Mouse (Mus musculus) heart, embryonic 11.5 days (tissue): ENCODE data around the gene Haus7. TPM values are rescaled to one million over a fixed set of nuclear protein-coding genes. Genes with fewer than 3 reads are reported as not detected.
A peak's percentile ranks its signal among the peaks of the same experiment; 100 is the strongest.

ENCODE experiments used
- ATAC-seq: fragments of 200-750 bp; cut with Nextera tagmentation; replicated peaks from 2 replicates; pipeline ENCODE4 v1.8.0; 2017; ENCODE audit warnings: moderate library complexity; ENCODE audit not compliant: insufficient number of reproducible peaks, low FRiP score, low TSS enrichment
- H3K27ac ChIP-seq: fragments of 300-500 bp; sonication (generic); 2 replicates; pipeline ENCODE4 v1.5.1; 2014; ENCODE audit warnings: mild to moderate bottlenecking, low read depth, low read length
- H3K27me3 ChIP-seq: fragments of 300-500 bp; sonication (generic); 2 replicates; pipeline ENCODE4 v1.6.1; 2014; ENCODE audit warnings: mild to moderate bottlenecking, low read length, mixed read lengths; ENCODE audit not compliant: control insufficient read depth, insufficient read depth
- H3K36me3 ChIP-seq: fragments of 300-500 bp; sonication (generic); 2 replicates; pipeline ENCODE4 v1.6.1; 2014; ENCODE audit warnings: mild to moderate bottlenecking, low read length, moderate library complexity, mixed read lengths; ENCODE audit not compliant: control insufficient read depth, insufficient read depth
- H3K4me1 ChIP-seq: fragments of 300-500 bp; sonication (generic); 2 replicates; pipeline ENCODE4 v1.6.1; 2014; ENCODE audit warnings: low read length; ENCODE audit not compliant: control insufficient read depth, insufficient read depth
- H3K4me2 ChIP-seq: fragments of 300-500 bp; sonication (generic); 2 replicates; pipeline ENCODE4 v1.6.1; 2014; ENCODE audit warnings: mild to moderate bottlenecking, moderate library complexity
- H3K4me3 ChIP-seq: fragments of 300-500 bp; sonication (generic); 2 replicates; pipeline ENCODE4 v1.5.1; 2014; ENCODE audit warnings: low read depth, low read length
- H3K9ac ChIP-seq: fragments of 300-500 bp; sonication (generic); 2 replicates; pipeline ENCODE4 v1.6.1; 2014; ENCODE audit warnings: mild to moderate bottlenecking, low read depth, low read length, moderate library complexity
- H3K9me3 ChIP-seq: fragments of 300-500 bp; sonication (generic); replicated peaks from 2 replicates; pipeline ENCODE4 v1.6.1; 2016; ENCODE audit warnings: low read length; ENCODE audit not compliant: control insufficient read depth
- WGBS: fragments of 180-500 bp; shearing (Covaris S2); extraction: QIAGEN DNeasy Blood & Tissue Kit; methylation state at CpG from one replicate; pipeline ENCODE4 v1.1.7; 2014; ENCODE audit not compliant: insufficient replicate concordance; 5-methylcytosine and 5-hydroxymethylcytosine counted together
- polyA plus RNA-seq: library from polyadenylated mRNA; unstranded; fragments of >200 nt; fragmentation: Nextera tagmentation; extraction: Ambion mirVana; gene quantifications from 2 replicates; pipeline ENCODE4 v1.2.1, GENCODE M21; 2014

Haus7 gene
- polyA plus RNA-seq, 1 experiment from 2014 or later, result 72.7 TPM

DNA sequence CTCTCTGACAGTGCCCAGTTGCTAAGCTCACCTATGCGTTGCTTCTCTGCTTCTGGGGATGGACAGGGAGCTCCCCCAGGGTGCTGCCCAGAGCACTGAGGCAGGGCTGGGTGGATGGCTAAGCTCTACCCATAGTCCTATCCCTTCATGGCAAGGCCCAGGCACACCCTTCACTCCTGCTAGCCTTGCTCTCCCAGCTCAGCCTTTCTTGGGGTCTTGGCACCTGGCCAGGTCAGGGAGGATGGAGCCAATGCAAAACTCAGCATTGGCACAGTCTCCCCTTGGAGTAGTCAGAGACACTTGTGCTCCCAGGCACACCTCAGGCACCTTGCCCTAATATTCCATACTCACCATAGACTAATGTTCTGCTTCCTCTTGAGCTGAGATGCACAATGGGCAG is 25.2 kb upstream of the Haus7 start:
- peak overlapping the region; percentile 36 for H3K4me3 ChIP-seq
- no peaks in the 10 kb centered on the region for H3K9me3 ChIP-seq
- 0 out of 2 replicates have a peak overlapping the region, but pooled peaks have one; percentile 24 for H3K27ac ChIP-seq
- H3K4me2 ChIP-seq, result peak overlapping the region; percentile 56
- no peaks in the 10 kb centered on the region for H3K36me3 ChIP-seq
- 39% methylated on average over 1 of the region's 1 CpGs for WGBS
- H3K27me3 ChIP-seq, result peaks cover 25% of the 10 kb centered on the region
- no peaks in the 10 kb centered on the region for H3K4me1 ChIP-seq
- H3K9ac ChIP-seq, result peak overlapping the region; percentile 40
- no peak for ATAC-seq

DNA sequence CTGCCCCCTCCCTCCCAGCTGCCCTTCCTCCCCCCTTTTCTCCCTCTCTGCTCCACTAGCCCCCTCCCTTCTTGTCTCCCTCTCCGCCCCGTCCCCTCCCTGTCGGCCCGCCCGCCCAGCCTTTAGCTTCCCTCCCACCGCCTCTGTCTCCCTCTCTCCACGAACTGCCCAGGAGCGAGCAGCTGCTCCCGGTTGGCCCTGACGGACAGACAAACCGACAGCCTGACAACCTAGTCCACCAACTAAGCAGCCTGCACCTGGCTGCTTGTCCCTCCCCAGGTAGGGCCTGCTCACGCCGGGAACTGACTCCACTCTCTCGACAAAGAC is 24.6 kb upstream of the Haus7 start, which contains the start of gene Bgn:
Gene Bgn, plus strand, starts transcription at position 119 of the 327 bp plus-strand sequence.
- H3K4me2 ChIP-seq, result peak within 1 kb of the TSS; percentile 56
- H3K27ac ChIP-seq, result peak within 1 kb of the TSS; percentile 73
- peak within 1 kb of the TSS; percentile 36 for H3K4me3 ChIP-seq
- no peaks in the 10 kb centered on the region for H3K4me1 ChIP-seq
- H3K36me3 ChIP-seq, result no peaks in the 10 kb centered on the region
- 0 out of 2 replicates have a peak, but pooled peaks have one; percentile 66 for ATAC-seq
- H3K9me3 ChIP-seq, result no peaks in the 10 kb centered on the region
- 28% methylated on average over 8 of the region's 14 CpGs for whole genome bisulfite sequencing
- peaks cover 27% of the 10 kb centered on the region for H3K27me3 ChIP-seq
- H3K9ac ChIP-seq, result peak within 1 kb of the TSS; percentile 40

DNA sequence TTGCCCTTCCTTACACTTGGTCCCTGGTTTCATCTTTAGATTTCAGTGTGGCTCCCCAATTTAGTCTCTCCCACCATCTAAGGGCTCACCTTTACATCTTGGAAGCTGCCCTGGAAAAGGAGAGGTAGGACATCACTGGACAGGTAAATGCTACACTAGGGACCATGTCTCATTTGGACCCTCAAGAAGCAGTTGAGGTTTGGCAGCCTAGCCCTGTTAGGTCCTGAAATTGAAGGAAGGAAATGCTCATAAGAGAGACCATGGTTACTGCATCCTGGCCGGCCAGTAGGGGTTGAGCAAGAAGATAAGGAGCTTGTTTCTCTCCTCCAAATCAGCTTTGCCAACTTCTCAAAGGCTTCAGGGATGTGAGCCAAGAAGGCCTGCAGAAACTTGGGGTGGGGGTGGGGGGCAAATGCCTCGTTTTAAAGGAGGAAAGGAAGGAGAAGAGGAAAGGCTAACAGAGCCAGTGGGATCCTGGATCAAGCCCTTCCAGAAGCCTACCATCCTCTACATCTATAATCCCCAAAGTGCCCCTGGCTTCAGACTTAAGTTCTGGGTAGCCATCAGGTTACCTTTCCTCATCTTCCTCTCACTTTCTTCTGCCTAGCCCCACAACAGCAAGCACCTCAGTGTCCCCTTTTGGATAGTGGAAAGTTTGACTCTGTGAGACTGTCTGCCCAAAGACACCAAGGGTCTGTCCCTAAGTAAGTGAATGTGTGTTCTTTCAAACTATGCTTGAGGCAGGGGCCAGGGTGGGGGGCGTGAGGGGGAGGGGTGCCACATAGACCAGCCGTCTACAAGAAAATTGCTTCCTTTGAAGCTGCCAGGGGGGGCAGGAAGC is 24.0 kb upstream of the Haus7 start:
- Histone ChIP-seq H3K4me2 (peak overlapping the region; percentile 56), H3K27me3 (peaks cover 29% of the 10 kb centered on the region), H3K27ac (peak overlapping the region; percentile 73)

DNA sequence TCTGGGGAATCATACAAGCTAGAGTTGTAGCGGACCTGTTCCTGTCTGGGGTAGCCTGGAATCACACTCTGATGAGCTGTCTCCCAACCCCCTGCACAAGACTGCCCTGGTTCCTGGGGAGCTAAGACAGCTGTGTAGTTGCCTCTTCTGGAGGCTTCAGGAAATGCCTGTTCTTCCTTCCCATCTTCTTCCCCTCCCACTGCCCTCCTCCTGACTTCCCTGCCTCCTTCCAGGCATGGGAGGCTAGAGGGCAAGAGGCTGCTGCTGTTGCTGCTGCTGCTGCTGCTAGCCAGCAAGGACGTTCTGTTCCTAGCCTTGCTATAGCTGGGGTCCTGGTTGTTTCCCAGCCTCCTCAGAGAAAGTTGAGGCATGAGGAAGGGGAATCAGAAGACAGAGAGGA is 21.5 kb upstream of the Haus7 start:
- Histone ChIP-seq H3K36me3 (no peaks in the 10 kb centered on the region), H3K9ac (no peak overlapping the region), H3K4me2 (no peak overlapping the region), H3K4me1 (no peaks in the 10 kb centered on the region; the same call in 1 of the 2 replicates), H3K9me3 (no peaks in the 10 kb centered on the region), H3K27ac (no peak overlapping the region), H3K4me3 (no peak overlapping the region), H3K27me3 (peaks cover 25% of the 10 kb centered on the region)
- no peak for ATAC-seq
- 39% methylated on average over 2 of the region's 2 CpGs for WGBS

More for the DNA sequence above, 24.0 kb upstream of the Haus7 start:
- WGBS, result 42% methylated on average over 3 of the region's 4 CpGs
- Histone ChIP-seq H3K9me3 (no peaks in the 10 kb centered on the region), H3K4me3 (no peak overlapping the region), H3K9ac (0 out of 2 replicates have a peak overlapping the region, but pooled peaks have one; percentile 5), H3K36me3 (no peaks in the 10 kb centered on the region), H3K4me1 (no peaks in the 10 kb centered on the region)
- ATAC-seq, result no peak

DNA sequence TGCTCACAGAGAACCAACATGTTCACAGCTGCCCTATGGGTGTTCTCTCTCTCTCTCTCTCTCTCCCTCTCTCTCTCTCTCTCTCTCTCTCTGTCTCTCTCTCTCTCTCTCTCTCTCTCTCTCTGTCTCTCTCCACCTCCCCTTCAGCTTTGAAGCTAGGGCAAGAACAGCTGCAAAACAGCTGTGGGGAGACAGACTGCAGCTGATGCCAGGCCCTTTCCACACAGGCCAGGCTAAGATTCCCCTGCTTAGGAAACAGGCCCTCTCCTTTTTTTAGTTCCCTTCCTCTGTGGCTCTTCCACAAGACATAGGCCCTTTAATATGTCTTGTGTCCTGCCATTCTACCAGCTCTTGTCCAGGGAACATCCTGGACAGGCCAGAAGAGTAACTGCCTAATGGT is 20.8 kb upstream of the Haus7 start:
- no peaks in the 10 kb centered on the region for H3K36me3 ChIP-seq
- H3K9ac ChIP-seq, result no peak overlapping the region
- peaks cover 25% of the 10 kb centered on the region for H3K27me3 ChIP-seq
- H3K9me3 ChIP-seq, result no peaks in the 10 kb centered on the region
- H3K4me3 ChIP-seq, result no peak overlapping the region
- no peak for ATAC-seq
- no peak overlapping the region for H3K4me2 ChIP-seq
- H3K4me1 ChIP-seq, result peaks cover 2% of the 10 kb centered on the region; the same call in 1 of the 2 replicates
- no peak overlapping the region for H3K27ac ChIP-seq

DNA sequence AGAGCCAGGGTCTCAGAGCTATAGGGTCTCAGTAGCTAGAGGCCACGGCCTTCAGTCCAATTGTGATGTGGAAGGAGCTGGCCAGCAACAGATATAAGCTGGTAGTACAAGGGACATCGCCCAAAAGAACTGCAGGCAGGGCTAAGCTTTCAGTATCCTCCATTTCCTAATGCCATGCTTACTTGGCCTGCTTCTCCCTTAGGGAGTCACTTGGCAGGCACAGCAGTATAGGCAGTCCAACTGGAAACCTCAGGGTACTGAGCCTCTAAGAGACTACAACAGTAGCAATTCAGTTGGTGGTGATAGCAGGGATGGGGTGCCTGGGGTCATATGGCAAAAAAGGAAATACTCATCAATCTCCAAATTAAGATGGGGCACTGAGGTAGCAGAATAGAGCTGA is 18.7 kb upstream of the Haus7 start:
- no peak for ATAC-seq
- Histone ChIP-seq H3K4me2 (no peak overlapping the region), H3K4me3 (no peak overlapping the region), H3K4me1 (peaks cover 2% of the 10 kb centered on the region; the same call in 1 of the 2 replicates), H3K36me3 (no peaks in the 10 kb centered on the region), H3K27ac (no peak overlapping the region), H3K9ac (no peak overlapping the region), H3K27me3 (peaks cover 13% of the 10 kb centered on the region), H3K9me3 (no peaks in the 10 kb centered on the region)
- WGBS, result 60% methylated on average over 2 of the region's 2 CpGs

DNA sequence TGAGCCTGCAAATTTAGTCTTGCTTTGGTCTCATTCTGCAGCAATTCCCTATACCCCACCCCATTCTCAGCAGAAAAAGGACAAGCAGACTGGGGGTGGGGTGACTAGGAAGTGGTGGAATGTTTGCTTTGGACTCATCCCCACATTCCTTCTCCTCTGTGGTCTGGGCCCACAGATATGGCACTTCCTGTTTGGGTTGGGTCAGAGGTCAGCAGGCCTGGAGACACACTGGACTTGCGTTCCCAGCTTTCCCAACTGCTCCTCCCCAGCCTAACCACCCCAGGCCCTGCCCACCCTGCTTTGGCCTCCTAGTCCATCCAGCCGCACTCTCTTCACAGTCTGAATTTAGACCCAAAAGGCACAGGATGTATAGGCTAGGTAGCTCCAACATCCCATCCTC is 17.8 kb upstream of the Haus7 start:
- Histone ChIP-seq H3K4me2 (no peak overlapping the region), H3K4me1 (peaks cover 2% of the 10 kb centered on the region; the same call in 1 of the 2 replicates), H3K9me3 (no peaks in the 10 kb centered on the region), H3K36me3 (no peaks in the 10 kb centered on the region), H3K4me3 (no peak overlapping the region), H3K27me3 (peaks cover 11% of the 10 kb centered on the region), H3K9ac (no peak overlapping the region), H3K27ac (peak overlapping the region; percentile 74)
- peak; percentile 66 for ATAC-seq
- 46% methylated on average over 2 of the region's 2 CpGs for WGBS

DNA sequence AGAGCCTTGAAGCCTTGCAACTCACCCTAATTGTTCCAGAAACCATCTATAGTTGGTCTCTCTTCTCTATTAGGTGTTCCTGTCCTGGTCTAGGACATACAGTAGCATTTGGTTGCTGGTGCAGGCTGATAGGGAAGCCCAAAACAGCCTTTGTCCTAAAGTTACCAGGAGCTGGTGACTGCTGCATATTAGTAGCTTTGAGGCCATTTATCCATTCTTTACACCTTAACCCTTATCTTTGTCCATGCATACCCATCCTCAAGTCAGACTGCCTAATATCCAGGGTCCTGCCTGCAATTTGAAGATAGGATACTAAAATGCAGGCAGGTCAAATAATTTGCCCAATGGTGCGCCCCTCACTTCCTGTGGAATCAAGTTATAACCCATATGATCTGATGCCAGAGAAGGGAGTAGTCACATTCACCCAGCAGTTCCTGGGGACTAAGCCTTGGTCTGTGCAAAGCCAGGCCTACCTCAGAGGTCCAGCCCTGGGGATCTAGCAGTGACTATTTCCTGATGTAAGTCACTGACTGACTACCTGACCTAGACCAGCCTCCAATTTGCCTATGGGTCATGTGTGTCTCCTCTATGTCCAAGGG is 16.9 kb upstream of the Haus7 start:
- H3K9me3 ChIP-seq, result no peaks in the 10 kb centered on the region
- H3K4me2 ChIP-seq, result no peak overlapping the region
- H3K27ac ChIP-seq, result peak overlapping the region; percentile 74
- no peak overlapping the region for H3K4me3 ChIP-seq
- 75% methylated on average over 1 of the region's 1 CpGs for WGBS
- no peak for ATAC-seq
- peaks cover 2% of the 10 kb centered on the region; the same call in 1 of the 2 replicates for H3K4me1 ChIP-seq
- peaks cover 11% of the 10 kb centered on the region for H3K27me3 ChIP-seq
- no peak overlapping the region for H3K9ac ChIP-seq
- H3K36me3 ChIP-seq, result no peaks in the 10 kb centered on the region
